Mouse (Mus musculus) thymus, postnatal 14 days (tissue): ENCODE data around the gene Capn1.

Source experiments
- DNase-seq: peaks from one replicate; pipeline ENCODE4 v3.0.0; 2021

Gene Capn1

GRCm38 (mm10) chr19:6037695-6038094 lies 22.0 kb upstream of the Capn1 start:
- no peak for DNase-seq

DNA sequence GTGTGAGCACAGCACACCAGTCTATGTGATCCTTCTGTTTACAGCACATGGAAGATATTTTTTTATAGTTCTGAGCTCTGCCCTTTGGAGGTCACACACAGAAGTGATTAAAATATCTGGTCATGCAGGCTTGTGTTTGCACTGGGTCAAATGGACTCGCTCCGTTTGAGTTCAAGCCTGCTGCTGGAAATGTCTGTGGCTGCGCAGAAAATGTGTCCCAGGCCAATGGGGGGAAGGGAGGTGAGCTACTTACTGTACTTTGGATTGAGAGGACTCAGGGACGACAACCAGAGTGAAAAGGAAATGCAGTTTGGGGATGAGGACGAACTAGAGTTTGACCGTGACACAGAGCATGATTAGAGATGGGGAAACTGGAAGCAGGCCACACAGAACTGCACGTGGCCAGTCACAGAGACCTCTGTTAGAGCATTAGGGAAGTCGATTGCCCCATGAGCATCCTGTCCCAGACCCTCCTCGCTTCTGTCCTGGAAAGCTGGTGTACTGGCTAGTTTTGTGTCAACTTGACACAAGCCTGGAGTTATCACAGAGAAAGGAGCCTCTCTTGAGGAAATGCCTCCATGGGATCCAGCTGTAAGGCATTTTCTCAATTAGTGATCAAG lies 20.4 kb upstream of the Capn1 start:
- DNase-seq = no peak

DNA sequence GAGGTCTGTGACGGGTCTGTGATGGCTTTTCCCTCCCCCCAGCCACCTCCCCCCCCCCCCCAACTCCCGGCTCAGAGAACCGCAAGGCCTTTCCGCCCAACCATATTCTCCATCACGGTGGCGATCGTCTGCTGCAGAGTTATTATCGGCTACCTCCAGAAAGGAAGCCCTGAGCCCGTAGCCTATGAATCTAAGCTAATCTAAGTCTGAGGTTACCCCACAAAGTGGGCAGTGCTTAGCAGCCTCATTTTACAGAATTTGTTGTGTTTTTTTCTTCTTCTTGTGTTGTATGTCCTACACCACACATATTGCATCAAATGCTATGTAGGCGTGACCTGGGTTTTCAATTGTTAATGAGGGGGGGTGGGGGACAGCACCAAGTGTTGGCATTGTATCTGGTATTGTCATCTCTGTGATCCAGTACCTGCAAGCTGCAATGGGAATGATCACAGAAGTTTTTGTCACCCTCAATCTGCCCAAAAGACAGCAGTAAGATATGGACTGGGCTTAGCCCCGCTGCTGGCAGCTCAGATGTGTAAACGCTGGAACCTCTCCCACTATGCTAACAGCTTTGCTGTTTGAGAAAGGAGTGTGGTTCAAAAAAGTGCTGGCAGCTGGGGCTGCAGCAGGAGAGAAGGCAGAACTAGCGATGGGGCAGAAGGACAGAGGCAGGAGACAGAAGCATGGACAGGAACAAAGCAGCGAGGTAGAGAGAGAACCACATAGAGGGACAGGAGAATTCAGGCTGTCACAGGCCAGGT lies 15.0 kb upstream of the Capn1 start:
- no peak for DNase-seq

- no peak for DNase-seq
Observed at GRCm38 (mm10) chr19:6029426-6029825, 13.7 kb upstream of the Capn1 start.

DNA sequence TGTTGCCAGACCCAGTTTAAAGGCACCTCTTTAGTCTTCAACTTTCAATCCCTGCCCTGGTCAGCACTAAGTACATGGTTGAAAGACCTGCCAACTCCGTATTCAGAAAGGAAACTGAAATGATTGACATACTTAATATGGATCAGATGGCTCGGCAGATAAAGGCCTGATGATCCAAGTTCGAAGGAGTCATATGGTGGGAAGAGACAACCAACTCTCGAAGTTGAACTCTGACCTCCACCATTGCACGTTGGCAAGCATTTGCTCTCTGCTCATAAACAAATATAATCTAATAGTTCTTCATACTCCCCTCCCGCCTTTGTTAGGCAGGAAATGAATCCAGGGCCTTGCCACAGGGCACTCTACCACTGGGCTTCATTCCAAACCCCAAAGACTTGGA lies 13.3 kb upstream of the Capn1 start:
- DNase-seq = no peak

GRCm38 (mm10) chr19:6023930-6024329 lies 8.2 kb upstream of the Capn1 start:
- DNase-seq = no peak

DNA sequence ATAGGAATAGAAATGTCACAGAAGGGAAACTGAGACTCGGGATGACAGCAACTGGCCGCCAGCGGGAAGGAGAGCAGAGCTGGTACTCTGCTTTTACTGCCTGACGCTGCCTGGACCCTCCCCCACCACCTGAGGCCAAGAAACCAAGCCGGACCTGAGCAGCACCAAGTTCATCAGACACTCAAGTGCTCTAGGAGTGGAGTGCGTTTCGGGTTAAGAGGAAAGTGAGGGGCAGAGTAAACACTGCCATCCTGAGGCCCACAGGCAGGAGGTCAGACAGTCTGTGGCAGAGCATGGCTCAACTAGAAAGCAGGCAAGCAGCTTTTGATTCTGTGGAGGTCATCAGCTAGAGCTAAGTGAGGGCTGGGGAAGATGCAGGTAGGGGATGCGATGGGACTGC lies 7.4 kb upstream of the Capn1 start:
- no peak for DNase-seq

DNA sequence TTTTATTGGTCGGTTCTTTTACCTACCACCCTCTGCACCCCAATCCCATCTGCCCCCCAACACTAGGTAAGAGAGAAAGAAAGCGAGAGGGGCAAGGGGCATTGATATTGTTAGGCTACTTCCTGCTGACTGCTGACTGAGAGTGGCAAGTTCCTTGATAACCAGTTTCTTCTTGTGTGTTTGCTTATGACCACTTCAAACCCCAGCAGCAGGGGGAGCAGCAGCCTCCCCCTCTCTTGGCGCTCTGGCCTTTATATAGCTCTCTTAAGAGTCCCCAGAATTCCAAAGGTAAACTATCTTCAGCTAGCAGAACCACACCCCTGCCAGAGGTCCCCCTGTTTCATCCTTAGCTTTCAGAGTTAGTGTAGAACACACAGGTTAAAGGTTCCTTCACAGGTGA lies 4.6 kb upstream of the Capn1 start:
- no peak for DNase-seq

GRCm38 (mm10) chr19:6018142-6019089 lies 2.7 kb upstream of the Capn1 start:
- peak; percentile 90 for DNase-seq

GRCm38 (mm10) chr19:6016532-6016931 lies 835 bp upstream of the Capn1 start:
- peak; percentile 20 for DNase-seq

DNA sequence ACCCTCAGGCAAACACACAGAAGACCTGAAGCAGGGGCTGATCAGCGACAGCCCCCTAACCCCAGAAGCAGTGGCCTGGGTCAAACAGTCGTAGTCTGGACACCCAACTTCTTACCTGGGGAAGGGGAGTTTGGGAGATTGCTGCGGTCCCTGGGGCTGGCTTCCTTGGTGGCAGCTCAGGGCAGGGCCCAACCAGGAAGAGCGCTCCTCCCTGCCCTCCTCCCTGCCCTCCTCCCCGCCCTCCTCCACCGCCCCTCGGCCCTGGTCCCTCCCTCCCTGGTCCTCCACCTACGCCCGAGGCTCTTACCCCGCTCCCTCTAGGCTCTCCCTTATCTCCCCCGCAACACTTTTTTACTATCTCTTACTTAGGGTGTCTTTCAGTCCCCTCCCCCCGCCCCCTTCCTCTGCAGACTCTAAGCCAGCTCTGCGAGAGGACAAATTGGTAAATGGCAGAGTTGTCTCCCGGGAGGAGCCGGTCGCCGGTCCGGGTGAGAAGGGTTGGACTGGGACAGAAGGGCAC lies 646 bp downstream of the Capn1 start:
- DNase-seq = peak; percentile 75

- no peak for DNase-seq
Observed at GRCm38 (mm10) chr19:6013691-6014090, 2.0 kb downstream of the Capn1 start.

DNA sequence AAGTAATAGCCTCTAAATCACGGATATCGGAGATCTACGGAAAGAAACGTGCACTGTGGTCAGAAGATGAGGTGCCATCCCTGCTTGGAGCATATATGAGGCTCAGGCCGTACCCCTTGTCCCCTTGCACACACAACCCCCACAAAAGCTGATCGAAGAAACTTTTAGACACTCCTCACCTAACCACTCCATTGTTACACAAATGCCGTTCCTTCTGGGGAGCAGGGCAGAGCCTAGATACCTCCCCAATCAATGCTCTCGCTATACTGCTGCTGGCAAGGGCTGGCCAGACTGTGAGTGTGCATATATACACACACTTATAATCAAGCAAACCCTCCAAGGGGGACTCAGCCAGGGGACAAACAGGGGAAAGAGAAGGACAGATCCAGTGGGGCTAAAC lies 6.6 kb downstream of the Capn1 start:
- DNase-seq = no peak

DNA sequence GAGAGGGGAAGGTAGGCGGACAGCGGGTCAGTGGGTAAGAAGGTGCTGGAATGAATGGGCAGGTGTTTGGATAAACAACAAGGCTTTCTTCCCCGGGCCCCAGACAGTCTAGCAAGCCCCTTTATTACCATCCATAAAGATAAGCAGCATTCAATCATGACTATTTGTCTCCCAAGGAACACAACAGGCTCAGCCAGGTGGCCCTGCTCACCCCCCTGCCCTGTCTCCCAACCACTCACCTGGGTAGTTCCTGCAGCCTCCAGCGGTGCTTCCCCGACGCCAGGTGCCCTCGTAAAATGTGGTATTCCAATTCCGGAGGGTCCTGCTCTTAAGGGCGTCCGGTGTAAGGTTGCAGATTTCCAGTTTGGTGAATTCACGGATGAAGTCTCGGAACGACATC lies 8.7 kb downstream of the Capn1 start:
- DNase-seq = no peak

DNA sequence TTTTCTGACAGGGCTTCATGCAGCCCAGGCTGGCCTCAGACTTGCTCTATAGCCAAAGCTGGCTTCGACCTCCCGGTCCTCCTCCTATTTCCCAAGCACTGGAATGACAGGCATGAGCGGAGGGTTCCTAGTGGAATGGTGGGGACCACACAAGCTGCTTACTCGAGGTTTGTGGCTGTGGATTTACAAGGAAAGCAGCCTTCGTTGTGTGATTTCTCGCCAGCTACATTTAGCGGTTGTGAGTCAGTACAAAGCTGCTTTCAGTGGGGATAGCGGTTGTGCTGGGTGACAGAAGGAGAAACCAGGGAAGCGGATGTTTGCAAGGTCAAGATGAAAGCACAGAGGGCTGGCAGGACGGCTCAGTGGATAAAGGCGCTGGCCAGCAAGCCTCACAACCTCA lies 10.2 kb downstream of the Capn1 start:
- DNase-seq = no peak

DNA sequence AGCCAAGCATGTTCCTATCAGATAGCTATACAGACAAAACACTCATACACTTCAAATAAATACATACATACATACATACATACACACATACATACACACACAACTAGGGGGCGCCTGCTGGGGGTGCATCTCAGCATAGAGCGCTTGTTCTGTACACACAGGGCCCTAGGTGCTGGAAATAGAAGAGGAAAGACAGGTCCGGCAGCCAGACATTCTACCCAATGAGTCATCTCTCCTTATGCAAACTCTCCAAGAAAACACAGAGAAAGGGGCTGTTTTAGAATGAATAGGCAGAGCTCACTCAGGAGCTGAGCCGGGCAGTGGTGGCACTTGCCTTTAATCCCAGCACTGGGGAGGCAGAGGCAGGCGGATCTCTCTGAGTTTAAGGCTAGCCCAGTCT lies 15.7 kb downstream of the Capn1 start:
- DNase-seq = no peak

DNA sequence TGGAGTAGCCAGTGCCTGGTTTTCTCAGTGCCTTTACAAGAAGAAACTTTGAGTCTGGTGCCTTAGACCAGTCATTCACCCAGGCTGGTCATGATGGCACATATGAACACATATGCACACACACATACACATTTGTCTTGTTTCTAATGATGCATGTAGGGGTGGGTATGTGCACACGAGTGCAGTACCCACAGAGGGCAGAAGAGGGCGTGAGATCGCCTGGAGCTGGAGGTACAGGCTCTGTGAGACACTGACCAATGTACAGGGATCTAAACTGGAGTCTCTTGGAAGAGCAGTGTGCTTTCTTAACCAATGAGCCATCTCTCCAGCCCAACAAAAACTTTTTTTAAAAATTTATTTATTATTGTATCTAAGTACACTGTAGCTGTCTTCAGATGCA lies 17.5 kb downstream of the Capn1 start:
- DNase-seq = no peak

- no peak for DNase-seq
Observed at GRCm38 (mm10) chr19:5994711-5995110, 21.0 kb downstream of the Capn1 start.

DNA sequence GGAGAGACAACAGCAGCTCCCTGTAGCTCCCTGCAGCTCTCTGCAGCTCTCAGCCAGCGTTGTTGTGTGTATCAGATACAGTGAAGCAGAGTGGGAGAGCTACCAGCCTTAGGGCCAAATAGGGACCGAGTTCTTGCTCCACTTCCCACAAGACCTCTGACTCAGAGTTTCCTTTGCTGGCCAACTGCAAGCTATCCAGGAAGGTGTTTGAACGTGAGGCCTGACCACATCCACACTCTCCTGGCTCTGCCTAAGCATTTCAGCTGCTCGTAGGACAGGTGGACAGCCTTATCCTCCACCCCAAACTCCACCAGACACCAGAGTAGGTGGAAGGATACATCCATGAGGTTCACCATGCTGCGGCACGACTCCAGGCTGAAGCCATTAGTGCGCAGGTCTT lies 23.7 kb downstream of the Capn1 start:
- DNase-seq = no peak

DNA sequence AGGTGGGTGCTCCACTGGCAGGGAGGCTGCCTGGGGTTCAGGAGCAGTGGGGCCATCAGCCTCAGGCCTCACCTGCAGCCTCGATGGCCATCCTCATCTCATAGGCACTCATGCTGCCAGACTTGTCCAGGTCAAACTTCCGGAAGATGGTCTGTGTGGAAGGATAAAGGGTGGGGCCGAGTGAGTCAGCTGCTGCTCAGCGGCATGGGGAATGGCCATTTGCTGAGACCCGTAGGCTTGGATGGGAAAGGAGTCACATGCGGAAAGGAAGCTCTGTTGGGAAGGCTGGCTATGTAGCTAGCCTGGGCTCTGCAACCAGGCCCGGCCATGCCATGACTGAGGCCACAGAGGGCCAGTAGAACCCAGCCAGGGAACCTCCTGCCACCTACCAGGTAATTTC lies 24.2 kb downstream of the Capn1 start:
- DNase-seq = no peak

DNA sequence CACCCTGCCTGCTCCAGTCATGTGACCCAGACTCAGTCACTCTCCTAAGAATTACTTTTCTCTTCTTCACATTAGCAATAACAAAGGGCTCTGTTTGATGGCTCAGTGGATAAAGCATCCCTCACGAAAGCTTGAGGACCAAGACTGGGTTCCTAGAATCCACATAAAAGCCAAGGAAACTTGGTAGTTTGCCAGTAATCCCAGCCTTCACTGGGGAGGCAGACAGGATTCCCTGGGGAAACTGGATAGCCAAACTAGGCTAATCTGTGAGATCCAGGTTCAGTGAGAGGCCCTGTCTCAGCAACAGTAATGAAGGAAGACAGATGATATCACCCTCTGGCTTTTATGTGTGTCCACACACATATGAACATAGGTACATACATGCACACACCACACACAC lies 24.8 kb downstream of the Capn1 start:
- no peak for DNase-seq

DNA sequence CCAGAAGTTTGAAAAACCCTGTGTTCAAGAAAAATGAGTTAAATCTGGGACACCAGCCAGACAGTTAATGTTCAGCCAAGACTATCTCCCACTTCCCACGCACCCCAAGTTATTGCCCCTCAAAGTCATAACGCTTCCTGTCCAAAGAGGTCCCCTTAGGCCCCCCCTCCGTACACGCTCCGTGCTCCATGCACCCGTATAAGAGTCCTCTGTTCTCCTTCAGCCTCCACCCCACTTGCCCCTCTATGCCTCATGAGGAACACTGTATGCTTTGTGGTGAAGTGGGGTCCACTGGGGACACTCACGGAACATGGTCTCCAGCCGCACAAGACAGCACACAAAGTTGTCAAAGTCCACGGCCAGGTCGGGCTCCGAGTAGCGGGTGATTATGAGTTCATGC lies 25.7 kb downstream of the Capn1 start:
- DNase-seq = no peak

GRCm38 (mm10) chr19:5989585-5989984 lies 26.1 kb downstream of the Capn1 start:
- no peak for DNase-seq
